Mouse (Mus musculus) heart, adult 2 months (tissue): ENCODE data around the gene St7l.

Experiments
- CTCF ChIP-seq: fragments of 200-600 bp; IDR thresholded peaks from 2 replicates; pipeline ENCODE4 v1.8.1; 2022; ENCODE audit warnings: antibody characterized with exemption, mild to moderate bottlenecking, moderate library complexity
- EP300 ChIP-seq: fragments of 200-500 bp; IDR thresholded peaks from 2 replicates; pipeline ENCODE4 v1.6.1; 2011; ENCODE audit warnings: low read depth, low read length, control low read depth; ENCODE audit not compliant: insufficient read depth

GRCm38 (mm10) chr3:104814746-104815145 lies 49.1 kb upstream of the St7l start:
- TF ChIP-seq CTCF: no peak
- TF ChIP-seq EP300: no peak
